Mouse (Mus musculus) midbrain, postnatal 0 days (tissue): Measurements from ENCODE around the gene Bahd1. TPM values are rescaled to one million over a fixed set of nuclear protein-coding genes. Genes with fewer than 3 reads are reported as not detected.

Source experiments
- ATAC-seq: fragments of 200-750 bp; cut with Nextera tagmentation; 2 replicates; pipeline ENCODE4 v1.8.0; 2017; ENCODE audit warnings: moderate number of reproducible peaks, mild to moderate bottlenecking, moderate TSS enrichment, moderate library complexity; ENCODE audit not compliant: low FRiP score
- DNase-seq: peaks from one replicate; pipeline ENCODE4 v3.0.0-alpha.2; 2015; ENCODE audit warnings: low spot score
- H3K27ac ChIP-seq: fragments of 300-500 bp; sonication (generic); 2 replicates; pipeline ENCODE4 v1.5.1; 2014; ENCODE audit warnings: low read depth, mild to moderate bottlenecking, low read length, mixed read lengths
- H3K27me3 ChIP-seq: fragments of 300-500 bp; sonication (generic); 2 replicates; pipeline ENCODE4 v1.6.1; 2014; ENCODE audit warnings: low read length, control low read depth, mixed read lengths; ENCODE audit not compliant: insufficient read depth
- H3K36me3 ChIP-seq: fragments of 300-500 bp; sonication (generic); 2 replicates; pipeline ENCODE4 v1.6.1; 2014; ENCODE audit warnings: low read length, control low read depth, mixed read lengths; ENCODE audit not compliant: insufficient read depth
- H3K4me1 ChIP-seq: fragments of 300-500 bp; sonication (generic); 2 replicates; pipeline ENCODE4 v1.6.1; 2014; ENCODE audit warnings: mild to moderate bottlenecking, control low read depth, antibody characterized with exemption, low read length, mixed read lengths; ENCODE audit not compliant: insufficient read depth
- H3K4me2 ChIP-seq: fragments of 300-500 bp; sonication (generic); 2 replicates; pipeline ENCODE4 v1.6.1; 2014; ENCODE audit warnings: low read depth, mild to moderate bottlenecking, low read length, mixed read lengths; ENCODE audit not compliant: poor library complexity, severe bottlenecking
- H3K4me3 ChIP-seq: fragments of 300-500 bp; sonication (generic); 2 replicates; pipeline ENCODE4 v1.5.1; 2014; ENCODE audit warnings: low read depth, mild to moderate bottlenecking, low read length, moderate library complexity
- H3K9ac ChIP-seq: fragments of 300-500 bp; sonication (generic); replicated peaks from 2 replicates; pipeline ENCODE4 v1.6.1; 2014; ENCODE audit warnings: mild to moderate bottlenecking, low read length, moderate library complexity, mixed read lengths; ENCODE audit not compliant: poor library complexity, severe bottlenecking
- H3K9me3 ChIP-seq: fragments of 300-500 bp; sonication (generic); 2 replicates; pipeline ENCODE4 v1.6.1; 2016; ENCODE audit warnings: low read length, control low read depth
- CTCF ChIP-seq: IDR thresholded peaks from 2 replicates; pipeline ENCODE4 v1.5.1; 2016; ENCODE audit warnings: antibody characterized with exemption, mild to moderate bottlenecking
- WGBS: fragments of 180-500 bp; shearing (Covaris S2); extraction: QIAGEN DNeasy Blood & Tissue Kit; methylation state at CpG from one replicate; pipeline ENCODE4 v1.1.7; 2014; 5-methylcytosine and 5-hydroxymethylcytosine counted together
- polyA plus RNA-seq: library from polyadenylated mRNA; unstranded; fragments of >200 nt; fragmentation: Nextera tagmentation; extraction: Ambion mirVana; gene quantifications from 2 replicates; pipeline ENCODE4 v1.2.1, GENCODE M21; 2015
- total RNA-seq: library from RNA; depleted of rRNA; stranded (reverse); fragments of >200 nt; gene quantifications from 2 replicates; pipeline ENCODE4 v1.2.3, GENCODE M21; 2014

The Bahd1 gene
- total and polyA plus RNA-seq, 2 experiments from 2014 or later, result 6.1 to 28.6 TPM

DNA sequence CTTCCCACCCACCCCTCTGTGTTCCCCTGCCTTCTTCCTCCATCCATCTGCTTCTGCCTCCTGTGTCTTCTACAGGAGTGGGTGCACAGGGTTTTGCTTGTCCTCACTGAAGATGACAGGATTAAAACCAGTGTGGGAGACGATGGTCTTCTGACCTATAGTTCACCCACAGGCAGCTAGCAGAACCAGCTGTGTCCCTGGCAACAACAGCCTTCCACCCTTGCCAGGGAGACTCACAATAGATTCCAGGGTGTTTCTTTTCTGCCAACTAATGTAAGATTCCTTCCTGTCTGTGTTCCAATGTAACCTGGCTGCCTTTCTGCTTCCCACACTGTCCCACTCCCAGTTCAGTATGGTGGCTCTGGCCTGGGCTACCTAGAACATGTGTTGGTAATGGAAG lies 29.1 kb upstream of the Bahd1 start:
- Histone ChIP-seq H3K9me3 (no peaks in the 10 kb centered on the region), H3K27ac (no peak overlapping the region), H3K4me2 (no peak overlapping the region), H3K27me3 (no peaks in the 10 kb centered on the region), H3K36me3 (peaks cover 12% of the 10 kb centered on the region; the same call in 1 of the 2 replicates), H3K4me1 (no peaks in the 10 kb centered on the region), H3K9ac (no peak overlapping the region), H3K4me3 (no peak overlapping the region)
- DNase-seq, result no peak
- WGBS, result 69% methylated on average over 1 of the region's 1 CpGs
- no peak for ATAC-seq
- TF ChIP-seq CTCF, result no peak

DNA sequence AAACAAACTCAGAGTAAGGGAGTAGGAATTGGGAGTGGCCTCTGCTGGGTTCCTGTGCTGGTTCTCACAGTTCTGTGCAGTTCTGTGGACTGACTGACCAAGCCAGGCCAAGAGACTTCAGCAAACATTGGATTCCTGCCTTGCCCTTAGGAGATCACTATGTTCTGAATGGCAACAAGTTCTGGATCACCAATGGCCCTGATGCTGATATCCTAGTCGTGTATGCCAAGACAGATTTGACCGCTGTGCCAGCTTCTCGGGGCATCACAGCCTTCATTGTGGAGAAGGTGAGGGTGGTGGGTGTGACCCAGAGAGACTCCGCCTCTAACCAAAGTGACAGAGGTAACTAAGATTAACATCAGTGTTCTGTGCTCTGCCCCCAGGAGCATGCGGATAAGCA lies 27.2 kb upstream of the Bahd1 start:
- WGBS, result 93% methylated on average over 5 of the region's 5 CpGs

DNA sequence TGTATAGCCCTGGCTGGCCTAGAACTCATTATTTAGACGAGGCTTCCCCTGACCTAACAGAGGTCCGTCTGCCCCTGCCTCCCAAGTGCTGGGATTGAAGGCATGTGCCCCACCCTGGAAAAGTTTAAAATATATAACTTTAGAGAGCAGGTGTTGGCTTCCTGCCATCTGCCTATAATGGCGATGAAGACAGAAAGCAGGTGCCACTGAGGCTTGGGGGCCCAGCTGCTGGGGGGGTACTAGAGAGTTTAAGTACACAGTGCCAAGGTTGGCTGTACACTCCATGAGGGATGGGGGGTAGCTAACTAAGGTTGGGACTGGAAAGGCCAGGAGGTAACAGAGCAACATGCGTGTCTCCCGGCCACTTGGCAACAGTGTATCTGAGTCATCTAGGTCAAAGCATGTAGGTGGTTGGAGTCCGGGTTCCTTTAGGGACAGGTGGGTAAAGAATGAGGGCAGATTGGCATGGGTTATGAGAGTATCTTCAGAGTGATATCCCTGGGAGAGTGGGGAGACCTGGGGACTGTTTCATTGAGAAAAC lies 26.2 kb upstream of the Bahd1 start:
- TF ChIP-seq CTCF, result no peak
- H3K9ac ChIP-seq, result no peak overlapping the region
- H3K36me3 ChIP-seq, result peaks cover 24% of the 10 kb centered on the region
- no peaks in the 10 kb centered on the region for H3K4me1 ChIP-seq
- H3K27ac ChIP-seq, result no peak overlapping the region
- no peaks in the 10 kb centered on the region for H3K9me3 ChIP-seq
- H3K4me2 ChIP-seq, result no peak overlapping the region
- DNase-seq (no peak), ATAC-seq (no peak)
- WGBS, result 91% methylated on average over 6 of the region's 6 CpGs
- no peak overlapping the region for H3K4me3 ChIP-seq
- H3K27me3 ChIP-seq, result no peaks in the 10 kb centered on the region

More for the DNA sequence above, 27.2 kb upstream of the Bahd1 start:
- TF ChIP-seq CTCF, result no peak
- DNase-seq (no peak), ATAC-seq (no peak)
- Histone ChIP-seq H3K9ac (no peak overlapping the region), H3K36me3 (peaks cover 22% of the 10 kb centered on the region), H3K27me3 (no peaks in the 10 kb centered on the region), H3K9me3 (no peaks in the 10 kb centered on the region), H3K4me3 (no peak overlapping the region), H3K4me2 (no peak overlapping the region), H3K27ac (no peak overlapping the region), H3K4me1 (no peaks in the 10 kb centered on the region)

DNA sequence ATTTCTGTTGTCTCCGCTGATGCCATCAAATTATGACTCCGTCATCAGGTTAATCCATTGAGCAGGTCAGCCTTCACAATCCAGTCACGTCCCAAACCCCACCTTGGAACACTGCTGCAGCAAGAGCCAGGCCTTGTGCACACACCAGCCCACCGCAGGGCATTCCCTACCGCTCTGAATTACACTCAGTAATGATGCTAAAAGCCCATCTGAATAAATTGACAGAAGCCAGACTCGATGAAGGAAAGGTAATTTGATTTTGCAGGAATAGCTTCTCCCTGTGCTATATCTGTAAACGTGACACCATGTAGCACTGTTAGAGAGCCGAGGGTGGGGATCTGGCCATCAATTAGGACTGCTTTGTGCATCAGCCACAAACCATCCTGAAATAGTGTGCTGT lies 24.9 kb upstream of the Bahd1 start:
- Histone ChIP-seq H3K4me2 (no peak overlapping the region), H3K4me3 (no peak overlapping the region), H3K9ac (no peak overlapping the region), H3K27me3 (no peaks in the 10 kb centered on the region), H3K4me1 (no peaks in the 10 kb centered on the region), H3K36me3 (peaks cover 24% of the 10 kb centered on the region), H3K27ac (no peak overlapping the region), H3K9me3 (no peaks in the 10 kb centered on the region)
- DNase-seq, result no peak
- TF ChIP-seq CTCF, result no peak
- 92% methylated on average over 8 of the region's 8 CpGs for WGBS
- no peak for ATAC-seq

DNA sequence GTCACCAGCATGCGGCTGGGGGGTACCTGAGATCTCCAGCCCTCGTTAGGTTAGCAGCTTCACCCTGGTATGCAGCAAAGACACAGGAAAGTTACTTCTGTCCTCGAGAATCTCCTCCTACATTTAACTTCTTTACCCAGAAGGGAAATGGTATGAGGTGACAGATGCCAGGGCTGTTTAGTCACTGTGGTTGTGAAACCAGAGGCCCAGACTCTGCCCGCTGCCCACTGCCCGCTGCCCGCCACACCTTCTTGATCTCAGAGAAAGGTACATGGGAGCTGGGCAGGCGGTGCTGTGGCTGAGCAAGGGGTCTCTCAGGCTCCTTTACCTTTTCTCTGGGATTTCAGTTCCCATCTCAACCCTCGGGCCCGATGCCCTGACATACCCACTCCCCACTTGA lies 23.7 kb upstream of the Bahd1 start:
- H3K36me3 ChIP-seq, result peaks cover 21% of the 10 kb centered on the region
- WGBS, result 95% methylated on average over 9 of the region's 9 CpGs
- no peak for DNase-seq
- ATAC-seq, result no peak
- no peak overlapping the region for H3K4me3 ChIP-seq
- H3K27ac ChIP-seq, result no peak overlapping the region
- H3K9me3 ChIP-seq, result no peaks in the 10 kb centered on the region
- no peak overlapping the region for H3K9ac ChIP-seq
- TF ChIP-seq CTCF, result no peak
- H3K4me1 ChIP-seq, result no peaks in the 10 kb centered on the region
- no peaks in the 10 kb centered on the region for H3K27me3 ChIP-seq
- no peak overlapping the region for H3K4me2 ChIP-seq

DNA sequence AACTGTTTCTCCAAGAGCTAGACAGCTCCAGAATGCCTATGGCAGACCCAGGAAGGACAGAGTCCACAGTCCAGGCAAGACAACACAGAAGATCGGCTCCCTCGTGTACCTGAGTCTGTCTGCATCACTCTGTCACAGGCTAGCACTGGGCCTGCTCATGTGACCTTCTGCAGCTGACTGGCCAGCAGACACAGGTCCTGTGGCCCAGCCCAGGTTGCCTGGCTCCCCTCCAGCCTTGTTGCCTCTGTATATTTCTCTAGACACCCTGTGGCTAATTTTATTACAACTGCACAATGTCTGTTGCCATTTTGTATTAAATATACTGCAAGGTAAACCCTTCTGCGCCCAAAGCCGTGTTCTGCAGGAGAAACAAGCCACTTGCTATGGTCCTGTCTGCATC lies 19.2 kb upstream of the Bahd1 start:
- ATAC-seq (no peak), DNase-seq (no peak)
- WGBS, result 82% methylated on average over 4 of the region's 4 CpGs
- Histone ChIP-seq H3K4me3 (no peak overlapping the region), H3K27me3 (peaks cover 12% of the 10 kb centered on the region), H3K9me3 (no peaks in the 10 kb centered on the region), H3K4me1 (no peaks in the 10 kb centered on the region), H3K4me2 (no peak overlapping the region), H3K36me3 (peaks cover 12% of the 10 kb centered on the region; the same call in 1 of the 2 replicates), H3K9ac (no peak overlapping the region), H3K27ac (no peak overlapping the region)
- TF ChIP-seq CTCF, result no peak
